Mouse (Mus musculus) lung, embryonic 15.5 days (tissue): ENCODE measurements around the gene Cyth1. TPM values are rescaled to one million over a fixed set of nuclear protein-coding genes. Genes with fewer than 3 reads are reported as not detected.

Experiments
- ATAC-seq: fragments of 200-750 bp; cut with Nextera tagmentation; 2 replicates; pipeline ENCODE4 v1.8.0; 2017; ENCODE audit warnings: moderate number of reproducible peaks, borderline replicate concordance; ENCODE audit not compliant: low FRiP score, low TSS enrichment; ENCODE audit errors: extremely low read depth
- H3K27ac ChIP-seq: fragments of 300-500 bp; sonication (generic); 2 replicates; pipeline ENCODE4 v1.5.1; 2015; ENCODE audit warnings: moderate library complexity, mild to moderate bottlenecking, inconsistent platforms
- H3K27me3 ChIP-seq: fragments of 300-500 bp; sonication (generic); 2 replicates; pipeline ENCODE4 v1.6.1; 2015; ENCODE audit warnings: inconsistent platforms
- H3K36me3 ChIP-seq: fragments of 300-500 bp; sonication (generic); 2 replicates; pipeline ENCODE4 v1.6.1; 2015; ENCODE audit warnings: inconsistent platforms
- H3K4me1 ChIP-seq: fragments of 300-500 bp; sonication (generic); 2 replicates; pipeline ENCODE4 v1.6.1; 2015; ENCODE audit warnings: inconsistent platforms
- H3K4me2 ChIP-seq: fragments of 300-500 bp; sonication (generic); 2 replicates; pipeline ENCODE4 v1.6.1; 2015; ENCODE audit warnings: inconsistent platforms, mild to moderate bottlenecking, moderate library complexity
- H3K4me3 ChIP-seq: fragments of 300-500 bp; sonication (generic); 2 replicates; pipeline ENCODE4 v1.5.1; 2015; ENCODE audit warnings: mild to moderate bottlenecking, inconsistent platforms
- H3K9ac ChIP-seq: fragments of 300-500 bp; sonication (generic); 2 replicates; pipeline ENCODE4 v1.6.1; 2015; ENCODE audit warnings: inconsistent platforms
- H3K9me3 ChIP-seq: fragments of 300-500 bp; sonication (generic); 2 replicates; pipeline ENCODE4 v1.6.1; 2016; ENCODE audit warnings: inconsistent platforms
- WGBS: fragments of 180-500 bp; shearing (Covaris S2); methylation state at CpG from one replicate; pipeline ENCODE4 v1.1.7; 2015; 5-methylcytosine and 5-hydroxymethylcytosine counted together
- polyA plus RNA-seq: library from polyadenylated mRNA; unstranded; fragments of >200 nt; fragmentation: Nextera tagmentation; extraction: Ambion mirVana; gene quantifications from 2 replicates; pipeline ENCODE4 v1.2.1, GENCODE M21; 2015

Cyth1 gene
- polyA plus RNA-seq, 1 experiment from 2014 or later = 17.7 TPM

- Histone ChIP-seq H3K4me3 (no peak overlapping the region), H3K4me2 (no peak overlapping the region), H3K27ac (no peak overlapping the region), H3K27me3 (no peaks in the 10 kb centered on the region), H3K4me1 (no peaks in the 10 kb centered on the region), H3K9ac (no peak overlapping the region), H3K9me3 (no peaks in the 10 kb centered on the region), H3K36me3 (no peaks in the 10 kb centered on the region)
- WGBS = 66% methylated on average over 14 of the region's 14 CpGs
- no peak for ATAC-seq
Observed at GRCm38 (mm10) chr11:118113516-118114205, 134.7 kb downstream of the Cyth1 start.

- Histone ChIP-seq H3K27ac (no peak overlapping the region), H3K36me3 (no peaks in the 10 kb centered on the region), H3K9ac (no peak overlapping the region), H3K4me1 (no peaks in the 10 kb centered on the region), H3K4me3 (no peak overlapping the region), H3K9me3 (no peaks in the 10 kb centered on the region), H3K27me3 (no peaks in the 10 kb centered on the region), H3K4me2 (no peak overlapping the region)
- WGBS = 1% methylated on average over 5 of the region's 5 CpGs
- peak; percentile 53; the same call in 1 of the 2 replicates for ATAC-seq
Observed at GRCm38 (mm10) chr11:118104001-118104400, 144.4 kb downstream of the Cyth1 start.

- no peaks in the 10 kb centered on the region for H3K27me3 ChIP-seq
- no peak overlapping the region for H3K4me3 ChIP-seq
Observed at GRCm38 (mm10) chr11:118103383-118103782, 145.0 kb downstream of the Cyth1 start.

DNA sequence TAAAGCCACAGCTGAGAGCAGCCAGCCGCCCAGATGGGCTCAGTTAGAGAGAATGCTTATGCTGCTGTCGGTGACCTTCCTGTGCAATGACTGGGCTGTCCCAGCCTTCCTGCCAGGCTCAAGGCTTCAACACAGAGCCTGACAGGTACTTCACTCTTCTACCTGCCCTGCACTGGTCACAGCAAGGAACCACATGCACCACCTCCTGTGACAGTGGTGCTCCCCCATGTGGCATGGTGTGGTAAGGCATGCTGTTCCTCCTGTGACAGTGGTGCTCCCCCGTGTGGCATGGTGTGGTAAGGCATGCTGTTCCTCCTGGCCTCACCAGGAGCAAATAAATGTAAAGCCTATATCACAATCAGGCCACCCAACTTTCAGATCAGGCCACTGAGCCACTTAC lies 145.6 kb downstream of the Cyth1 start:
- H3K27me3 ChIP-seq = no peaks in the 10 kb centered on the region
- no peak overlapping the region for H3K4me3 ChIP-seq
- no peak overlapping the region for H3K9ac ChIP-seq
- H3K4me2 ChIP-seq = no peak overlapping the region
- peak; percentile 23; the same call in 1 of the 2 replicates for ATAC-seq
- 49% methylated on average over 3 of the region's 3 CpGs for WGBS
- no peaks in the 10 kb centered on the region for H3K9me3 ChIP-seq
- no peaks in the 10 kb centered on the region for H3K36me3 ChIP-seq
- no peaks in the 10 kb centered on the region for H3K4me1 ChIP-seq
- H3K27ac ChIP-seq = no peak overlapping the region

More at GRCm38 (mm10) chr11:118103383-118103782, 145.0 kb downstream of the Cyth1 start:
- no peak; the same call in 1 of the 2 replicates for ATAC-seq
- WGBS = 82% methylated on average over 5 of the region's 5 CpGs
- Histone ChIP-seq H3K4me1 (no peaks in the 10 kb centered on the region), H3K27ac (no peak overlapping the region), H3K36me3 (no peaks in the 10 kb centered on the region), H3K9me3 (no peaks in the 10 kb centered on the region), H3K9ac (no peak overlapping the region), H3K4me2 (no peak overlapping the region)

GRCm38 (mm10) chr11:118101133-118101532 lies 147.3 kb downstream of the Cyth1 start:
- WGBS = 36% methylated on average over 9 of the region's 9 CpGs
- Histone ChIP-seq H3K4me1 (0 out of 2 replicates have a peak, but pooled peaks cover 5% of the 10 kb centered on the region), H3K27ac (no peak overlapping the region), H3K4me2 (no peak overlapping the region), H3K9ac (no peak overlapping the region), H3K27me3 (no peaks in the 10 kb centered on the region), H3K36me3 (no peaks in the 10 kb centered on the region), H3K4me3 (no peak overlapping the region), H3K9me3 (no peaks in the 10 kb centered on the region)
- ATAC-seq = no peak

GRCm38 (mm10) chr11:118096736-118097135 lies 151.7 kb downstream of the Cyth1 start:
- no peak overlapping the region for H3K4me3 ChIP-seq
- no peak overlapping the region for H3K4me2 ChIP-seq
- no peaks in the 10 kb centered on the region for H3K9me3 ChIP-seq
- no peak overlapping the region for H3K9ac ChIP-seq
- no peak for ATAC-seq
- H3K27ac ChIP-seq = no peak overlapping the region
- 0 out of 2 replicates have a peak, but pooled peaks cover 5% of the 10 kb centered on the region for H3K4me1 ChIP-seq
- no peaks in the 10 kb centered on the region for H3K36me3 ChIP-seq
- no peaks in the 10 kb centered on the region for H3K27me3 ChIP-seq
- 32% methylated on average over 2 of the region's 2 CpGs for WGBS

DNA sequence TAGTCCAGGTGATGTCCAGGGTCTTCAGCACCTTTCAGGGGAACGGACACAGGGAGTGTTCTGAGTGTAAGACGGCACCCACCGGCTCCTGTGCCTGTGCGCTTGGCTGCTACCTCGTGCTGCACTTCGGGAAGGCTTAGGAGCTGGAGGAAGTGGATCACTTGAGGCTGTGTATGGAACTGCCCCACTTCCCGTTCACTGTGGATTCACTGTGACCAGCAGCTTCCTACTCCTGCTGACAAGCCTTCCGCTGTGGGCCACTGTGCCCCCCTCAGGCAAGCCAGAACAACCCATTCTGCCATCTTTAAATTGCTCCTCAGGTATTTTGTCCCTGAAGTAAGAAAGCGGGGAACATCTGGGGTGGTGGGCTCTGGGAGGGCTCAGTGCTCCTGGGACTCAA lies 153.4 kb downstream of the Cyth1 start:
- Histone ChIP-seq H3K4me2 (no peak overlapping the region), H3K27me3 (no peaks in the 10 kb centered on the region), H3K27ac (no peak overlapping the region), H3K9me3 (no peaks in the 10 kb centered on the region), H3K9ac (no peak overlapping the region), H3K4me1 (0 out of 2 replicates have a peak, but pooled peaks cover 5% of the 10 kb centered on the region), H3K36me3 (no peaks in the 10 kb centered on the region), H3K4me3 (no peak overlapping the region)
- no peak for ATAC-seq
- 78% methylated on average over 9 of the region's 9 CpGs for WGBS

GRCm38 (mm10) chr11:118091002-118091670 lies 157.3 kb downstream of the Cyth1 start:
- Histone ChIP-seq H3K36me3 (no peaks in the 10 kb centered on the region), H3K9me3 (no peaks in the 10 kb centered on the region), H3K27me3 (no peaks in the 10 kb centered on the region), H3K27ac (no peak overlapping the region), H3K4me1 (peaks cover 6% of the 10 kb centered on the region; the same call in 1 of the 2 replicates), H3K9ac (no peak overlapping the region), H3K4me3 (no peak overlapping the region), H3K4me2 (no peak overlapping the region)
- 86% methylated on average over 23 of the region's 23 CpGs for WGBS
- no peak for ATAC-seq

- H3K4me2 ChIP-seq = no peak overlapping the region
- no peaks in the 10 kb centered on the region for H3K36me3 ChIP-seq
- H3K4me1 ChIP-seq = peaks cover 14% of the 10 kb centered on the region
- H3K27me3 ChIP-seq = no peaks in the 10 kb centered on the region
- WGBS = 59% methylated on average over 19 of the region's 19 CpGs
- no peaks in the 10 kb centered on the region for H3K9me3 ChIP-seq
- peak overlapping the region; percentile 57 for H3K27ac ChIP-seq
- no peak for ATAC-seq
- no peak overlapping the region for H3K4me3 ChIP-seq
- H3K9ac ChIP-seq = no peak overlapping the region
Observed at GRCm38 (mm10) chr11:118088896-118089295, 159.5 kb downstream of the Cyth1 start.

- H3K4me3 ChIP-seq = no peak overlapping the region
- WGBS = 60% methylated on average over 8 of the region's 8 CpGs
- ATAC-seq = no peak
- H3K9me3 ChIP-seq = no peaks in the 10 kb centered on the region
- no peak overlapping the region for H3K27ac ChIP-seq
- H3K4me1 ChIP-seq = peaks cover 15% of the 10 kb centered on the region
- H3K27me3 ChIP-seq = no peaks in the 10 kb centered on the region
- H3K9ac ChIP-seq = no peak overlapping the region
- H3K4me2 ChIP-seq = no peak overlapping the region
- no peaks in the 10 kb centered on the region for H3K36me3 ChIP-seq
Observed at GRCm38 (mm10) chr11:118085961-118086360, 162.4 kb downstream of the Cyth1 start.

DNA sequence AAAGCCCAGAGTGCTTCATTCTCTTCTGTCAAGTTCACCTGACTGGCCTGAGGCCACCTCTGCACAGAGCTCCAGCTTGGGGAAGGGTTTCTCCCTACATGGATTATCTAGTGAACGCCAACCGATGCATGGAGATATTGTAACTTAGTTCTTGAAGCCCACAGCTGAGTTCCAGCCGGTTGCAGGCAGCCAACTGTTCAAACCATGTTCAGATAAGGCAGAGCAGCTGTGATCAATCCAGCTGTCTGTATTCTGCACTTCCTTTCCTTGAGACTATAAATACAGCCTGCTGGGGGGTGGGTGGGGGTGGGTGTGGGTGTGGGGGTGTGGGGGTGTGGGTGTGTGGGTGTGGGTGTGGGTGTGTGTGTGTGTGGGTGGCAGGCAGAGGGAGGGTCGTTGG lies 163.2 kb downstream of the Cyth1 start:
- H3K27me3 ChIP-seq = no peaks in the 10 kb centered on the region
- no peaks in the 10 kb centered on the region for H3K36me3 ChIP-seq
- peak overlapping the region; percentile 10; the same call in 1 of the 2 replicates for H3K27ac ChIP-seq
- H3K9me3 ChIP-seq = no peaks in the 10 kb centered on the region
- ATAC-seq = no peak
- no peak overlapping the region for H3K4me3 ChIP-seq
- H3K4me1 ChIP-seq = peaks cover 15% of the 10 kb centered on the region
- no peak overlapping the region for H3K9ac ChIP-seq
- H3K4me2 ChIP-seq = no peak overlapping the region
- 24% methylated on average over 4 of the region's 4 CpGs for WGBS

DNA sequence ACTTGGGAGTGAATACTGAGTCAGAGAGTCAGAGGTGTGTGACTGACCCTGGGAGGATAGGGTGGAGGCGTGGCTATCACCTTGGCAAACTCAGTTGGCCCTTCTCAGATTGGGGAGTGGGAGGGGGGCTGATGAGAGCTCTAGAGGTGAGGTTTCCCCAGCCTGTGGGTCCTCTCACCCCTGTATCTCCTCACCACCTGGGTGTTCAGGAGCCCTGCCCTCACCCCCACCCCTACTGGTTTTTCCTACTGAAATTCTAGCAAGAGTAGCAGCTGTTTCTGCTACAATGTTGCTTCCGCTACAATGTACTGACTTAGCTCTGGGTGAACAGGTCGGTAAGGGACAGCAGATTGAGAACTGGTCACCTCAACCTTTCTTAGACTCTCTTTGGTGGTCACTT lies 164.1 kb downstream of the Cyth1 start:
- Histone ChIP-seq H3K27ac (no peak overlapping the region), H3K36me3 (no peaks in the 10 kb centered on the region), H3K4me1 (peaks cover 14% of the 10 kb centered on the region), H3K9me3 (no peaks in the 10 kb centered on the region), H3K9ac (no peak overlapping the region), H3K4me2 (no peak overlapping the region), H3K4me3 (no peak overlapping the region), H3K27me3 (no peaks in the 10 kb centered on the region)
- WGBS = 69% methylated on average over 3 of the region's 3 CpGs
- no peak for ATAC-seq
